Mouse (Mus musculus) heart, embryonic 13.5 days (tissue): ENCODE results near the gene Adamtsl4. TPM values are rescaled to one million over a fixed set of nuclear protein-coding genes. Genes with fewer than 3 reads are reported as not detected.

Experiments used
- ATAC-seq: fragments of 200-750 bp; cut with Nextera tagmentation; 2 replicates; pipeline ENCODE4 v1.8.0; 2017; ENCODE audit warnings: moderate TSS enrichment; ENCODE audit not compliant: insufficient number of reproducible peaks, low FRiP score, low TSS enrichment; ENCODE audit errors: extremely low read depth
- H3K27ac ChIP-seq: fragments of 300-500 bp; sonication (generic); replicated peaks from 2 replicates; pipeline ENCODE4 v1.5.1; 2015; ENCODE audit warnings: moderate library complexity, mild to moderate bottlenecking, inconsistent platforms
- H3K27me3 ChIP-seq: fragments of 300-500 bp; sonication (generic); replicated peaks from 2 replicates; pipeline ENCODE4 v1.6.1; 2015; ENCODE audit warnings: mild to moderate bottlenecking, inconsistent platforms
- H3K36me3 ChIP-seq: fragments of 300-500 bp; sonication (generic); 2 replicates; pipeline ENCODE4 v1.6.1; 2015; ENCODE audit warnings: mild to moderate bottlenecking, inconsistent platforms
- H3K4me1 ChIP-seq: fragments of 300-500 bp; sonication (generic); 2 replicates; pipeline ENCODE4 v1.6.1; 2015; ENCODE audit warnings: inconsistent platforms
- H3K4me2 ChIP-seq: fragments of 300-500 bp; sonication (generic); 2 replicates; pipeline ENCODE4 v1.6.1; 2015; ENCODE audit warnings: inconsistent platforms, mild to moderate bottlenecking, moderate library complexity
- H3K4me3 ChIP-seq: fragments of 300-500 bp; sonication (generic); 2 replicates; pipeline ENCODE4 v1.5.1; 2015; ENCODE audit warnings: moderate library complexity, mild to moderate bottlenecking, inconsistent platforms
- H3K9ac ChIP-seq: fragments of 300-500 bp; sonication (generic); 2 replicates; pipeline ENCODE4 v1.6.1; 2015; ENCODE audit warnings: inconsistent platforms, mild to moderate bottlenecking, moderate library complexity
- H3K9me3 ChIP-seq: fragments of 300-500 bp; sonication (generic); 2 replicates; pipeline ENCODE4 v1.6.1; 2016; ENCODE audit warnings: inconsistent platforms
- WGBS: fragments of 180-500 bp; shearing (Covaris S2); methylation state at CpG from one replicate; pipeline ENCODE4 v1.1.7; 2015; ENCODE audit warnings: mixed read lengths; 5-methylcytosine and 5-hydroxymethylcytosine counted together
- microRNA-seq: library from miRNA; unstranded; fragments of <30 nt; microRNA quantifications from one replicate; pipeline ENCODE4, GENCODE M21; 2016
- polyA plus RNA-seq: library from polyadenylated mRNA; unstranded; fragments of >200 nt; fragmentation: Nextera tagmentation; extraction: Ambion mirVana; gene quantifications from 2 replicates; pipeline ENCODE4 v1.2.1, GENCODE M21; 2015

Adamtsl4 gene
- polyA plus RNA-seq, 1 experiment from 2014 or later: 4.8 TPM

DNA sequence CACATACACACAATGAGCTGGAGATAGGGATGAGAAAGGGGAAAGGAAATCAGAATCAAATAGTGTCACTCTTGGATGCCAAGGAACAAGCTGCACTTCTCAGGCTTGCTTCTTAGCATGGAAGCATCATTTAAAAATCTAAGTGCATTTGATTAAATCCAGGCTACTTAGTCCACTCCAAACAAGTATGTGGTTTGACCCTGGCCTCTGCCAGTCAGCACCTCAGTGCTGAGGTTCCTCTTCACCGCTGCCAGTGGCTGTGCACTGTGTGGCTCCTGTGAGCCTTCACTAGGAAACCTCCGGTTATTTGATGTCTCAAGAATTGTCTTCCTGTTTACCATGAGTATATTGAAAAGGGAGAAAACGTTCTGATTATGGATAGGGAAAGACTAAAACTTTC, 56.9 kb downstream of the Adamtsl4 start:
- Histone ChIP-seq H3K9ac (no peak overlapping the region), H3K27me3 (no peaks in the 10 kb centered on the region), H3K4me1 (peaks cover 23% of the 10 kb centered on the region), H3K36me3 (peaks cover 97% of the 10 kb centered on the region), H3K4me3 (no peak overlapping the region), H3K4me2 (no peak overlapping the region), H3K9me3 (no peaks in the 10 kb centered on the region), H3K27ac (no peak overlapping the region)
- no peak for ATAC-seq
- WGBS: 71% methylated on average over 3 of the region's 3 CpGs

- peaks cover 86% of the 10 kb centered on the region for H3K36me3 ChIP-seq
- ATAC-seq: no peak
- WGBS: 82% methylated on average over 4 of the region's 4 CpGs
Measured at GRCm38 (mm10) chr3:95629755-95630154, 58.0 kb downstream of the Adamtsl4 start.

GRCm38 (mm10) chr3:95627763-95628162, 60.0 kb downstream of the Adamtsl4 start:
- no peak for ATAC-seq
- 73% methylated on average over 5 of the region's 5 CpGs for WGBS
- Histone ChIP-seq H3K4me3 (no peak overlapping the region), H3K4me2 (no peak overlapping the region), H3K27ac (no peak overlapping the region), H3K4me1 (peaks cover 26% of the 10 kb centered on the region), H3K36me3 (peaks cover 66% of the 10 kb centered on the region), H3K9me3 (no peaks in the 10 kb centered on the region), H3K27me3 (no peaks in the 10 kb centered on the region), H3K9ac (no peak overlapping the region)

More at GRCm38 (mm10) chr3:95629755-95630154, 58.0 kb downstream of the Adamtsl4 start:
- H3K4me3 ChIP-seq: no peak overlapping the region
- no peaks in the 10 kb centered on the region for H3K9me3 ChIP-seq
- H3K27ac ChIP-seq: no peak overlapping the region
- H3K4me1 ChIP-seq: peaks cover 27% of the 10 kb centered on the region
- H3K9ac ChIP-seq: no peak overlapping the region
- H3K27me3 ChIP-seq: no peaks in the 10 kb centered on the region
- H3K4me2 ChIP-seq: no peak overlapping the region

Small RNA genes lying within 50 kb of the gene (microRNA-seq; reads per million reads assigned to microRNA genes)
- not detected for gene Mir7014

Other genes with a start within 250 kb of the Adamtsl4 start
- gene Ctsk, start 188.7 kb downstream of the Adamtsl4 start, polyA plus RNA-seq: 15.5 and 17.0 TPM in 2 replicates
- gene Ctss, start 161.1 kb downstream of the Adamtsl4 start, polyA plus RNA-seq: 12.3 and 13.4 TPM in 2 replicates
- gene Hormad1, start 128.2 kb downstream of the Adamtsl4 start, polyA plus RNA-seq: not detected in 2 replicates
- gene Golph3l, start 99.0 kb downstream of the Adamtsl4 start, polyA plus RNA-seq: 23.3 and 24.7 TPM in 2 replicates
- gene Ensa, start 62.9 kb downstream of the Adamtsl4 start, polyA plus RNA-seq: 46.5 and 53.1 TPM in 2 replicates
- 36.0 and 36.2 TPM in 2 replicates for gene Mcl1, start 29.1 kb downstream of the Adamtsl4 start, polyA plus RNA-seq
- gene Ecm1, start 51.7 kb upstream of the Adamtsl4 start, polyA plus RNA-seq: 61.1 and 68.7 TPM in 2 replicates
- gene Tars2, start 72.3 kb upstream of the Adamtsl4 start, polyA plus RNA-seq: 39.5 and 40.0 TPM in 2 replicates
- 17.1 and 18.0 TPM in 2 replicates for gene Rprd2, start 130.9 kb upstream of the Adamtsl4 start, polyA plus RNA-seq
- 25.0 and 29.1 TPM in 2 replicates for gene Prpf3, start 168.0 kb upstream of the Adamtsl4 start, polyA plus RNA-seq
- 362 and 399 TPM in 2 replicates for gene Mrps21, start 183.6 kb upstream of the Adamtsl4 start, polyA plus RNA-seq
- 5.7 and 6.2 TPM in 2 replicates for gene Ciart, start 194.3 kb upstream of the Adamtsl4 start, polyA plus RNA-seq
- gene BC028528, start 204.1 kb upstream of the Adamtsl4 start, polyA plus RNA-seq: 38.1 and 41.8 TPM in 2 replicates
- 28.8 and 33.9 TPM in 2 replicates for gene Aph1a, start 206.1 kb upstream of the Adamtsl4 start, polyA plus RNA-seq
- gene Car14, start 216.8 kb upstream of the Adamtsl4 start, polyA plus RNA-seq: 26.1 and 31.5 TPM in 2 replicates
- gene Anp32e, start 241.3 kb upstream of the Adamtsl4 start, polyA plus RNA-seq: 164 and 182 TPM in 2 replicates